9 mouse cellular contexts compared by ENCODE assay signal in genomic region chr17:4726331-4726741, GRCm38 (mm10).
DNase-seq lines count a peak whose midpoint lies in the region; ATAC-seq and TF ChIP-seq lines count a peak whose summit lies in the region.
"Had no signal": no experiment of that assay in that cellular context is flagged by ENCODE, and none has a peak within 500 bp of the region (broad histone marks: within the 10 kb centered on the region; RNA-seq: fewer than 3 reads in every experiment).

No protein-coding gene starts in this region.

- peak; percentile 24; the same call in 1 of the 2 replicates for ATAC-seq in neural tube, embryonic 14.5 days (ENCODE audit: low read depth)

- no peak for TF ChIP-seq POLR2A in brain, embryonic 14.5 days (IDR thresholded peaks at IDR 0.05; ENCODE audit: borderline replicate concordance, extremely low read depth, insufficient read depth, insufficient read length, poor library complexity, severe bottlenecking)

- WGBS in neural tube, embryonic 14.5 days: 52% methylated on average over 12 of the region's 12 CpGs

- no peak overlapping the region for H3K4me2 ChIP-seq in neural tube, embryonic 14.5 days (ENCODE audit: low read depth, low read length)

- H3K4me3 ChIP-seq in neural tube, embryonic 14.5 days (ENCODE audit: low read depth, low read length): no peak overlapping the region

- H3K9me3 ChIP-seq in neural tube, embryonic 14.5 days (ENCODE audit: control insufficient read depth, low read length): no peaks in the 10 kb centered on the region

- H3K27me3 ChIP-seq in neural tube, embryonic 14.5 days (ENCODE audit: control insufficient read depth, insufficient read depth, low read length): no peaks in the 10 kb centered on the region

- H3K4me1 ChIP-seq in neural tube, embryonic 14.5 days (ENCODE audit: control insufficient read depth, insufficient read depth, low read length): no peaks in the 10 kb centered on the region; the same call in 1 of the 2 replicates

- TF ChIP-seq CTCF in brain, embryonic 14.5 days (IDR thresholded peaks at IDR 0.05; ENCODE audit: borderline replicate concordance, extremely low read depth, insufficient read depth, insufficient read length): no peak

- H3K27ac ChIP-seq in neural tube, embryonic 14.5 days (ENCODE audit: low read depth, low read length): 0 out of 2 replicates have a peak overlapping the region, but pooled peaks have one; percentile 28

- intact Hi-C loops in heart, postnatal 25 days (cut with DNase I): no loop called here
- intact Hi-C loops in heart, postnatal 10 days (cut with DNase I): no loop called here

- peak; percentile 8 to 11 for DNase-seq in heart, adult 18-20 months
- no peak for DNase-seq in heart, postnatal 25 days (ENCODE audit: low spot score)
- peak; percentile 20 for DNase-seq in brain, embryonic 14.5 days (ENCODE audit: low read depth)
- peak; percentile 30 to 37 for DNase-seq in heart, postnatal 10 days
- DNase-seq in urinary bladder, postnatal 25 days (ENCODE audit: low spot score): no peak
- no peak for DNase-seq in gastrocnemius, postnatal 25 days
- DNase-seq in urinary bladder, adult 2 months (ENCODE audit: low spot score): no peak
- DNase-seq: kidney, postnatal 10 days had no signal

- no peak overlapping the region for H3K9ac ChIP-seq in neural tube, embryonic 14.5 days (replicated peaks; ENCODE audit: low read depth, low read length)

- H3K36me3 ChIP-seq in neural tube, embryonic 14.5 days (ENCODE audit: control insufficient read depth, insufficient read depth, low read length): no peaks in the 10 kb centered on the region

Comparison
In these comparisons a context has a peak if more than half of its experiments do, and no peak if none do; other contexts are left out.
1. DNase-seq: peak in heart, adult 18-20 months (2 of 2), brain, embryonic 14.5 days (single experiment) and heart, postnatal 10 days (2 of 2); none in heart, postnatal 25 days (single experiment), urinary bladder, postnatal 25 days (single experiment), gastrocnemius, postnatal 25 days (single experiment) and urinary bladder, adult 2 months (single experiment).